Mouse (Mus musculus) megakaryocyte, embryonic 14.5 days (primary cell): ENCODE data around the gene Sacm1l.

Experiments
- FLI1 ChIP-seq: IDR thresholded peaks from 2 replicates; pipeline ENCODE4 v1.6.1; 2012; ENCODE audit warnings: low read length, inconsistent platforms, mixed read lengths
- GATA1 ChIP-seq: IDR thresholded peaks from 3 replicates; pipeline ENCODE4 v1.6.1; 2012; ENCODE audit warnings: mixed read lengths, low read length, inconsistent platforms, borderline replicate concordance

DNA sequence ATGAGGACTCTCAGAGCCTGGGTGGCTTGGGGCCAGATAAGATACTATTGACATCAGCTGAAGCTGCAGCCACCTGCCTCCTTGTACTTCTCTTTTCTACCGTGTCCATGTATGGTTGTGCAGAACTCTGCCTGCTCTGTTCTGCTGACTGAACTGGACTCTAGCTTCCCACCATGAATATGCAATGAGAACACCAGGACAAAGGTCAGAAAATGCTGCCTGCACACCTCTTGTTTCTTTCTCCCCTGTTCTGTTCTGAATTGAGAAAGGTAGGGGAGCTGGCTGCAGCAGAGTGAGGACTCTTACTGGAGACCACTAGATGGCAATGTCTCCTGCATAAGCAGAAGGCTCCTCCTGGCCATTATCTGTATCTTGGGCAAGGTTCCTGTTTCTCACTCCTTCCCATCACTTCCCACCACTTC is 109.1 kb downstream of the Sacm1l start:
- TF ChIP-seq GATA1, result no peak
- no peak for TF ChIP-seq FLI1
